Mouse (Mus musculus): ENCODE measurements around the gene Ninj2. TPM values are rescaled to one million over a fixed set of nuclear protein-coding genes. Genes with fewer than 3 reads are reported as not detected.
A peak's percentile ranks its signal among the peaks of the same experiment; 100 is the strongest.

Gene Ninj2
- polyA plus RNA-seq, 1 experiment from 2014 or later: 1.6 TPM

DNA sequence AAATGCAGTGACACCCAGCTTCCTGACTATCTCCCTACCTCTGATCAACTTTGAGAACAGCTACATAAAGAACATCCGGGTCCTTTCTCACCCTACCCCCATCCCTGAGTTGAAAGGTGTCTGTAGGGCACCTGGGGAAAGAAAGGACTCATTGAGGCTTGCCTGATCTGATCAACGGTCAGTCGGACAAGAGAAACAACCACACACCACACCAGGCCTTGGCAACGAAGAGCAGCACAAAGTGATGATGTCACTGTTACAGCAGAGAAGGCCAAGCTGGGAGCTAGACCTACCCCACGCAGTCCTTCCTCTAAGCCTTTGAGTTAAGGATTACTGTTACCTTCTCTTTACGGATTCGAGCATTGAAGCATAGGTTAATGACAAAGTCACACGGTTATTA lies 54.3 kb downstream of the Ninj2 start:
- WGBS: 78% methylated on average over 8 of the region's 8 CpGs
- no peaks in the 10 kb centered on the region for H3K36me3 ChIP-seq
- H3K4me3 ChIP-seq: no peak overlapping the region
- peaks cover 9% of the 10 kb centered on the region for H3K4me1 ChIP-seq
- H3K27ac ChIP-seq: no peak overlapping the region
- ATAC-seq (ENCODE audit: insufficient number of reproducible peaks, low FRiP score, low TSS enrichment, low read depth): no peak
- no peak overlapping the region for H3K9ac ChIP-seq
- H3K4me2 ChIP-seq: no peak overlapping the region
- H3K27me3 ChIP-seq: no peaks in the 10 kb centered on the region
- H3K9me3 ChIP-seq: no peaks in the 10 kb centered on the region

DNA sequence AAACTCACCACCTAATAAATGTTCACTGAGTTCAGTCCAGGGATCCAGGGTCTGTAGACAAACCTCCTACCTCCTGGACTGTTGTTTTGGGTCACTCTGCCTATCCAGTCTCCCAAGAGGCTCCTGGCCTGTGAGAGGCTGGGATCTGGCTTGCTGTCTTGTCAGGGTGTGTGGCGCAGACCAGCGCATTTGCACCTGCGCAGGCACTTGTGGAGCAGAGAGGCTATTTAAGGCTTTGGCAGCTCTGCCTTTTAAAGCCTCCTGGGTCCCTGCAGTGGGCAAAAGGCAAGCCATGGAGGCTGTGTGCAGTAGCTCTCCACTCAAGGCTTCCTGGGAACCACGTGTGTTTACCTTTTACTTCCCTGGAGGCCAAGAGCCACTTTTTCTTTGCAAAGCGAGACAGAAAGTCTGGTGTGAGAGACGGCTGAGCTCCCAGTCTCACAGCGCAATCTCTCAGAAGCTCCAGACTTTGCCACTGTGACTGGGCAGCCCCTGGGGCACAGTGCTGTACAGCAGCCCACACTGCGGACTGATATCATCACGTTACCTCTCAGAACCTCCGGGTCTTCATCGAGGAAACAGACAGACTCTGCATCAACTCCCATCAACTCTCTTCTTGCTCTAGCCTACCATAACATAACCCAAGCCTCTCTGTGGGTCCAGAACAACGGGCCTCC lies 55.7 kb downstream of the Ninj2 start:
- 69% methylated on average over 12 of the region's 12 CpGs for WGBS
- H3K27ac ChIP-seq: no peak overlapping the region
- no peak for ATAC-seq (ENCODE audit: insufficient number of reproducible peaks, low FRiP score, low TSS enrichment, low read depth)

DNA sequence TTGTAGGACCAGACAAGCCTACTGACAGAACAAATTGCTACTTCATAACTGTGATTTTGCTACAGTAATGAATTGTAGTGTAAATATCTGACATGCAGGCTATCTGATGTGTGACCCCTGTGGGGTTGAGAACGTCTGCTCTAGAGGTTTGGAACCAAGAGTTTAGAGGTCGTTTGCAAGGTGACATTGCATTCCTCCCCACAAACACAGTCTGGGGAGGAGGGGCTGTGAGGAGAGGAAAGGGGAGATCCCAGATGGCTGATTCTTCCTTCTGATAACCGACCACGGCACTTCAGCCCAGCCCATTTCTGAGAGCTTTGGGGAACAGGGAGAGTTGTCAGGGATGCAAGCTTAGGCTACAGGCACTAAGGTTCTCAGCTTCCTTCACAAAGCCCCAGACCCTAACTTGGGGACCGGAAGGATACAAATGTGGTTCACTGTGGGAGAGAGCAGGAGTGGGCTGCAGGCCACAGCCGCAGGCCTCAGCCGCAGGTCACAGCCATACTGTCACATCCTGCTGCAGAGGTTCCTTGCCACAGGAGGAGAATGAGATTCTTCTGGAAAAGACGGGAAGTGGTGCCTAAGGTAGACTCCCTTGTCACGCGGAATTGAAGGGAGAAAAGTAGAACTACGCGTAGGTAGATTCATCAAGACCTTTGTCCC lies 56.4 kb downstream of the Ninj2 start:
- Histone ChIP-seq H3K36me3 (no peaks in the 10 kb centered on the region), H3K4me2 (no peak overlapping the region), H3K27me3 (no peaks in the 10 kb centered on the region), H3K4me1 (peaks cover 12% of the 10 kb centered on the region), H3K9me3 (no peaks in the 10 kb centered on the region), H3K9ac (no peak overlapping the region), H3K4me3 (no peak overlapping the region), H3K27ac (0 out of 2 replicates have a peak overlapping the region, but pooled peaks have one; percentile 18)
- WGBS: 74% methylated on average over 12 of the region's 12 CpGs
- ATAC-seq (ENCODE audit: insufficient number of reproducible peaks, low FRiP score, low TSS enrichment, low read depth): no peak

More for the DNA sequence above, 55.7 kb downstream of the Ninj2 start:
- no peak overlapping the region for H3K4me3 ChIP-seq
- no peak overlapping the region for H3K4me2 ChIP-seq
- no peak overlapping the region for H3K9ac ChIP-seq
- no peaks in the 10 kb centered on the region for H3K27me3 ChIP-seq
- H3K36me3 ChIP-seq: no peaks in the 10 kb centered on the region
- no peaks in the 10 kb centered on the region for H3K9me3 ChIP-seq
- H3K4me1 ChIP-seq: peaks cover 12% of the 10 kb centered on the region

DNA sequence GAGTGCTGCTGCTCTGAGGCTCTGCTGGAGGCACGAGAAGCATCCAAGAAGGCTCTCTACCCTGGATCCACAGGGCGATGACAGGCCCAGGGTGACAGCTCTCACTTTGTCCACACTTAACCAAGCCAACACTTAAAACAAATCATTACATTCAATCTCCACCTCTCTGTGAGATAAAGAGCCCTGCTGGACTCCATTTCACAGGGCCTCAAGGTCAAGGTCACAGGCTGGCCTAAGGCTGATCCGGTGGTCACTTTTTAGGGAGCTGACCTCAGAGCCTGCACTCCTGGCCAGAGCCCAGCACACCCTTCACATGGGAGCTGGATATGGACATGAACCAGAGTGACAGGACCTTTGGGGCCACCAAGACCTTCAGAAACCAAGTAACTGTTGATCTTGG lies 57.1 kb downstream of the Ninj2 start:
- no peaks in the 10 kb centered on the region for H3K36me3 ChIP-seq
- H3K9ac ChIP-seq: no peak overlapping the region
- H3K27me3 ChIP-seq: no peaks in the 10 kb centered on the region
- H3K4me3 ChIP-seq: no peak overlapping the region
- H3K4me2 ChIP-seq: no peak overlapping the region
- peaks cover 12% of the 10 kb centered on the region for H3K4me1 ChIP-seq
- ATAC-seq (ENCODE audit: insufficient number of reproducible peaks, low FRiP score, low TSS enrichment, low read depth): no peak
- no peak overlapping the region for H3K27ac ChIP-seq
- 79% methylated on average over 3 of the region's 3 CpGs for WGBS
- no peaks in the 10 kb centered on the region for H3K9me3 ChIP-seq

DNA sequence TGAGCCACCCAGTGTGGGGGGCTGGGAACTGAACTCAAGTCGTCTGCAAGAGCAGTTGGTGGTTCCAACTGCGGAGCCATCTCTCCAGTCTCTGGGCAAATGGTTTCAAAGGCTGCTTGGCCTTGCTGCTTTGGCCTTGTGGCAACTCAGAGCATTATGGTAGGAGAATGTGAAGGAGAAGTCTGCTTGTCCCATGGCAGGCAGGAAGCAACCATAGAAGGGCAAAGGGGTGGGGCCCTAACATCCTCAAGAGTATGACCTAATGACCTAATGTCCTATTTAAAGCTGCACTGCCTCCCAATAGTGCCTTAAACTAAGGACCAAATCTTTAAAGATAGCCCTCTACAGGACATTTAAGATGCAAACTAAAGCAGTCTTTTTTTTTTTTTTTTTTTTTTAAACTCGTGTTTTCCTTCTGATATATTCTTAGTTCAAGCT lies 58.5 kb downstream of the Ninj2 start:
- H3K4me2 ChIP-seq: no peak overlapping the region
- H3K4me1 ChIP-seq: peaks cover 9% of the 10 kb centered on the region
- no peaks in the 10 kb centered on the region for H3K27me3 ChIP-seq
- no peak overlapping the region for H3K9ac ChIP-seq
- H3K4me3 ChIP-seq: no peak overlapping the region
- no peak for ATAC-seq (ENCODE audit: insufficient number of reproducible peaks, low FRiP score, low TSS enrichment, low read depth)
- H3K36me3 ChIP-seq: no peaks in the 10 kb centered on the region
- 63% methylated on average over 3 of the region's 3 CpGs for WGBS
- no peak overlapping the region for H3K27ac ChIP-seq
- no peaks in the 10 kb centered on the region for H3K9me3 ChIP-seq

DNA sequence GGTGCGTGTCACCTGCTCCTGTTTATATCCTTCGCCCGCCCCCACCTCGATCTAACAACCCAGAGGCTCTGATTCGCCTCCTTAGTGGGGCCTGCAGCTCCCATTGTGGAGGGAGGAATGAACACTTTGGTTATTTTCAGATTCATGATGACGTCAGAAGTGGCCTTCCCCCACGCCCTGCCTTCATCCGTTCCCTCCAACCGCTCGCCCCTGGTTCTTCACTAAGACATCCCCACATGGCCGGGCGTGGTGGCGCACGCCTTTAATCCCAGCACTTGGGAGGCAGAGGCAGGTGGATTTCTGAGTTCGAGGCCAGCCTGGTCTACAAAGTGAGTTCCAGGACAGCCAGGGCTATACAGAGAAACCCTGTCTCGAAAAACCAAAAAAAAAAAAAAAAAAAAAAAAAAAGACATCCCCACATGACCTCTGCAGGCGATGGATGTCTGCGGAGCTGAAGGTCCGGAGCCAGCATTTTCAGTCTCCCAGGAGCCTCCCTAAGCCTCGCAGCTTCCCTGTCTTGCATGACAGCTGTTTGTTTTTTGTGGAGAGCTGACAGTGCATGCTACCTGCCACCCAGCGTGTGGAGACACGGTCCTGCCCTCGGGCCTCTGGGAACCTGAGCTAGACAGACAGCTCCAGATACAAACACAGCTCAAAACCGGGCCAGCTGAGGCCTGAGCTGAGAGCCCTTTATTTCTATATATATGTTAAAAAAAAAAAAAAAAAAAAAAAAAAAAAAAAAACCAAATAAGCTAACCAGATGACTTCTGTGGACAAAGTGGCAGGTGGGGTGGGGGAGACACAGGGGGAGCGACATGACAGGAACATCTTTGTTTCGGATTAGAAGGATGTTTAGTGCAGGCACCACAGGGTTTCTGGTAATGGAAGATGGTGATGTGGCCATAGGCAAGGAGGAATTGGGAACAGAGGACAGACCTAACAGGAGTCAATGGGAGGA lies 59.9 kb downstream of the Ninj2 start:
- H3K27ac ChIP-seq: no peak overlapping the region
- H3K36me3 ChIP-seq: no peaks in the 10 kb centered on the region
- peak; percentile 32; the same call in 1 of the 2 replicates for ATAC-seq (ENCODE audit: insufficient number of reproducible peaks, low FRiP score, low TSS enrichment, low read depth)
- no peak overlapping the region for H3K9ac ChIP-seq
- H3K4me3 ChIP-seq: no peak overlapping the region
- no peaks in the 10 kb centered on the region for H3K27me3 ChIP-seq
- H3K4me1 ChIP-seq: peaks cover 13% of the 10 kb centered on the region
- no peak overlapping the region for H3K4me2 ChIP-seq
- no peaks in the 10 kb centered on the region for H3K9me3 ChIP-seq
- WGBS: 72% methylated on average over 25 of the region's 26 CpGs

DNA sequence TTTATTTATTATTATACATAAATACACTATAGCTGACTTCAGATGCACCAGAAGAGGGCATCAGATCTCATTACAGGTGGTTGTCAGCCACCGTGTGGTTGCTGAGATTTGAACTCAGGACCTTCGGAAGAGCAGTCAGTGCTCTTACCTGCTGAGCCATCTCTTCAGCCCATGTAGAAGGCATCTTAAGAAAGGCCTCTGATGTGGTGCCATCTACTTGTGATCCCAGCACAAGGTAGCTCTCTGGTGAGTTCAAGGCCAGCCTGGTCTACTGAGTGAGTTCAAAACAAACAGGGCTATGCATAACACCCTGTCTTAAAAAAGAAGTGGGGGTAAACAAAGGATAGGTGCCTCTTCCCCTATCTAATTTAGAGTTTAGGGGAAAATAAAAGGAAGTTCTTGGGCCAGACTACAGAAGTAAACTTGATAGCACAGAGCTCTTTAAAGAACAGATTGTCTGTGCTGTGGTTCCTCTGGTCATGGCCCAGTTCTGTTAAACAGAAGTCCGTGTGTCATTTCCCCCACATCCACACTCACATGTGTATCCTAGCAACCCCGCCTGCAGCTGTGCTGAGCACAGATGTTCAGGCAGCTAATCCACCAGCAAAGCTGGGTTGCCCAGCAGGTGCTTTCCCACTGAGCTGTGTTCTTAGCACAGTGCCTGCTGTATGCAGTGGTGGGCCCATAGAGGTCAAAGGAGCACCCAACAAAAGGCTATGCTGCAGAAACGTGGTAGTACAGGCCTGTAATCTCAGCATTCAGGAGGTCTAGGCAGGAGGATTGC lies 61.6 kb downstream of the Ninj2 start:
- Histone ChIP-seq H3K27me3 (no peaks in the 10 kb centered on the region), H3K36me3 (no peaks in the 10 kb centered on the region), H3K27ac (no peak overlapping the region), H3K9ac (no peak overlapping the region), H3K4me3 (no peak overlapping the region), H3K9me3 (no peaks in the 10 kb centered on the region), H3K4me2 (no peak overlapping the region), H3K4me1 (peaks cover 15% of the 10 kb centered on the region)
- 60% methylated on average over 5 of the region's 5 CpGs for WGBS
- no peak for ATAC-seq (ENCODE audit: insufficient number of reproducible peaks, low FRiP score, low TSS enrichment, low read depth)

DNA sequence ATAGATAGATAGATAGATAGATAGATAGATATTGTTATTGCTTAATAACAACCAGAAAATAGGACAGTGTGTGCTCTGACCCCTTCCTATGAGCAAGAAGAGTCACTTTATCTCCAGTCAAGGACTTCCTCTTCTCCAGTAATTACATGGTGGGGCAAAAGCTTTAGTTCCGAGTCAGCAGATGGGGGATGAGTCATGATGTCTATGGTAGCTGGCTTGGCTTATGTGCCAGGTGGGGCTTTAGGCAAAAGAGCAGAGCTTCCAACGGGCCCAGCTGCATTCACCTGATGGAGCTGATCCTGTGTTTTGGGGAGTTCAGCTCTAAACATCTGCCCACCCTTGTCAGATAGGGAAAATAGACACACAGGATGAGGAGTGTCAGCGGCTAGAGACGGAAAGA lies 62.4 kb downstream of the Ninj2 start:
- no peaks in the 10 kb centered on the region for H3K9me3 ChIP-seq
- H3K4me3 ChIP-seq: no peak overlapping the region
- no peak overlapping the region for H3K27ac ChIP-seq
- no peak overlapping the region for H3K9ac ChIP-seq
- WGBS: 79% methylated on average over 4 of the region's 4 CpGs
- H3K4me1 ChIP-seq: peaks cover 17% of the 10 kb centered on the region
- H3K36me3 ChIP-seq: no peaks in the 10 kb centered on the region
- no peak for ATAC-seq (ENCODE audit: insufficient number of reproducible peaks, low FRiP score, low TSS enrichment, low read depth)
- no peak overlapping the region for H3K4me2 ChIP-seq
- no peaks in the 10 kb centered on the region for H3K27me3 ChIP-seq

DNA sequence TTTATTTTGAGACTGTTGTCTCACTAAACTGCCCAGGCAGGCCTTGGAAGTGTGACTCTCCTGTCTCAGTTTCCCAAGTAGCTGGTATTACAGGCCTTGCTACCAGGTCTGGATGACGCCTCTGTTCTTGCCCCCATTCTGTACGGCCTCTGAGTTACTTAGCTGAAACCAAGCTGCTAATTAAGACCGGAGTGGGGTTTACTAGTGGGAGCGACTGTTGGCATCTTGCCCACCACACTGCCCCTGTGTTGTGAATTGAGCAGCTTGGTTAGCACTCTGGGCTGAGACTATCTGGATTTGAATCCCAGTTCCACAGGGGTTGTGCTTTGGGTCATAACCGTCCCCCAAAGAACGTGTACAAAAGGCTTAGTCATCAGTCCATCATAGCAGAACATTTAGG lies 64.3 kb downstream of the Ninj2 start:
- no peak for ATAC-seq (ENCODE audit: insufficient number of reproducible peaks, low FRiP score, low TSS enrichment, low read depth)
- H3K4me1 ChIP-seq: peaks cover 17% of the 10 kb centered on the region
- no peak overlapping the region for H3K9ac ChIP-seq
- H3K9me3 ChIP-seq: no peaks in the 10 kb centered on the region
- no peak overlapping the region for H3K27ac ChIP-seq
- no peaks in the 10 kb centered on the region for H3K36me3 ChIP-seq
- WGBS: 39% methylated on average over 6 of the region's 6 CpGs
- no peaks in the 10 kb centered on the region for H3K27me3 ChIP-seq
- no peak overlapping the region for H3K4me3 ChIP-seq
- H3K4me2 ChIP-seq: no peak overlapping the region

DNA sequence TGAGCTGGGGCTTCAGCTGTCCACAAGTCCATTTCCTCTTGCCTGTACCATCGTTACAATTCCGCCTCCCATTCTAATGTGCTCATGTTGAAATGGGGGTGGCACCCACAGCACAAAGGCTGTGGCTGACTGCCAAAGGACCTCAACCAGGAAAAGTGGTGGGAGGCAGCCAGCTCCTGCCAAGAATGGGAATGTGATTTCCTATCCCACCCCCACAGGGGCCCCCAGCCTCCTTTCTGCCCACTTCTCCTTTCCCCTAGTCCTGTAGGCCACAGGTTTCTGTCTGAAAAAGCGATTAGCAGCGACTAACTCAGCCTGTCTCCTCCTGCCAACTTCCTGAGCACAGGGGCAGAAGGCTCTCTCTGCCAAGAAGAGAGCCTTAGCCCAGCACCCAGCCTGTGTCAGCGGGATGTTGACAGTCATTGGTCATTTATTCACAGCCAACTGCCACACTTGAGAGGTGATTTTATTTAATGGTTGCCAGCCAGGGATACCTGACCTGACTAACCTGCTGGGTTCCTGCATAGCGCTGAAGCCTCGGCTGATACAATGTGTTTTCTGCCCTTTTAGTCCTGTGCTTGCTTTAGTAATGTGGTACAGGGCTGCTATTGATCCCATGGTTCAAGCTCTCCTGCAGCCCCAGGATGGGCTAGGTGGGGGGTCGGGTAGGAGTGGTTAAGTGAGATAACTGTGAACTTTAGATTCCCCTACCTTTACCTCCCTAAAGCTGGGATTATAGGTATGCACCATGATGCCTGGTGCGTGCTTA lies 66.2 kb downstream of the Ninj2 start:
- Histone ChIP-seq H3K9ac (no peak overlapping the region), H3K4me3 (no peak overlapping the region), H3K9me3 (no peaks in the 10 kb centered on the region), H3K4me1 (peaks cover 15% of the 10 kb centered on the region), H3K36me3 (no peaks in the 10 kb centered on the region), H3K4me2 (no peak overlapping the region), H3K27me3 (no peaks in the 10 kb centered on the region), H3K27ac (peak overlapping the region; percentile 77)
- 39% methylated on average over 9 of the region's 9 CpGs for WGBS
- 0 out of 2 replicates have a peak, but pooled peaks have one; percentile 69 for ATAC-seq (ENCODE audit: insufficient number of reproducible peaks, low FRiP score, low TSS enrichment, low read depth)

DNA sequence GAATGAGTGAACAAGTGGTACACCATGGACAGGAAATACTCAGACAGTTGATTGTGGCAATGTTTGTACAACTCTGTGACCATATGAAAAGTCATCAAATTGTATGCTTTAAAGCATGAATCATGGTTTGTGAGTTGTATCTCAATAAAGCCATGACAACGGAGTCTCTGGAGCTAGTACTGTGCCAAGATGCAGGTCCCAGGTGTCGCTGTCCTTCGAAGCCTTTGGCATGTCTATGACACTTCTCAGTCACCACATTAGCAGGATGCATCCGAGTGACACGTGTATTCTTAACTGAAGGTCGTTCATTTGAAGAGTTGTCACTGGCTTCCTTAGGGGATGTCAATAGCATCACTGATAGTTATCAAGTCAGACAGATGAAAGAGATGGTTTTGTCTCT lies 69.8 kb downstream of the Ninj2 start:
- Histone ChIP-seq H3K4me2 (no peak overlapping the region), H3K36me3 (no peaks in the 10 kb centered on the region), H3K4me1 (peaks cover 11% of the 10 kb centered on the region), H3K27me3 (no peaks in the 10 kb centered on the region), H3K9me3 (no peaks in the 10 kb centered on the region), H3K4me3 (no peak overlapping the region), H3K9ac (no peak overlapping the region), H3K27ac (no peak overlapping the region)
- no peak for ATAC-seq (ENCODE audit: insufficient number of reproducible peaks, low FRiP score, low TSS enrichment, low read depth)
- 78% methylated on average over 6 of the region's 6 CpGs for WGBS
